Mouse (Mus musculus) lung, adult 2 months (tissue): ENCODE measurements at regions not wholly inside any gene's neighbourhood (a gene's known extent, or its start where the extent isn't known, plus 50 kb on each side); places are given as distances from the start of the nearest gene placed in this dataset.

ENCODE experiments used
- CTCF ChIP-seq: fragments of 200-500 bp; IDR thresholded peaks from 2 replicates; pipeline ENCODE4 v1.5.1; 2011; ENCODE audit warnings: mild to moderate bottlenecking, low read length, control low read depth; ENCODE audit not compliant: insufficient read depth
- POLR2A ChIP-seq: fragments of 200-500 bp; IDR thresholded peaks from 2 replicates; pipeline ENCODE4 v1.6.1; 2011; ENCODE audit warnings: low read depth, mild to moderate bottlenecking, control low read depth, low read length, borderline replicate concordance; ENCODE audit errors: extremely low read depth

DNA sequence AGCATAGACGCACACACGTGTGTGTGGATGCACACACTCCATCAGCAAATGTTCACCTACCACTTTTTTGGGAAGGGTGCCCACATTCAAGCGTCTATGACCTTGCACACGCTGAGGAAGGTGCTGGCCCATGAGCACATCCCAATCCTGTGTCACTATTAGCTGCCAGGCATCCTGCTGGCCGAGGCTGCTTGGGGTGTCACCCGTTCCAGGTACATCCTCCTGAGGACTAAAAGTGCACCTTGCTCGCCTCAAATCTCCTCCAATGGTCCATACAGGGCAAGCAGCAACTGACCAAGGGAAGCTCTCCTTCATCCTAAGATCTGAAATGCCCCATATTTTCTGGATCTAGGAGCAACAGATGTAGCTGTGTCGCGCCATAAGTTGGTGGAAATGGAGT is 156.3 kb upstream of the Spred2 start:
- no peak for TF ChIP-seq CTCF
- TF ChIP-seq POLR2A, result no peak
